Mouse (Mus musculus): ENCODE results near the gene Fgfrl1. TPM values are rescaled to one million over a fixed set of nuclear protein-coding genes. Genes with fewer than 3 reads are reported as not detected.
A peak's percentile ranks its signal among the peaks of the same experiment; 100 is the strongest.

The Fgfrl1 gene
- 65.1 and 74.8 TPM in 2 replicates for polyA plus RNA-seq (2012; rRNA removed)

DNA sequence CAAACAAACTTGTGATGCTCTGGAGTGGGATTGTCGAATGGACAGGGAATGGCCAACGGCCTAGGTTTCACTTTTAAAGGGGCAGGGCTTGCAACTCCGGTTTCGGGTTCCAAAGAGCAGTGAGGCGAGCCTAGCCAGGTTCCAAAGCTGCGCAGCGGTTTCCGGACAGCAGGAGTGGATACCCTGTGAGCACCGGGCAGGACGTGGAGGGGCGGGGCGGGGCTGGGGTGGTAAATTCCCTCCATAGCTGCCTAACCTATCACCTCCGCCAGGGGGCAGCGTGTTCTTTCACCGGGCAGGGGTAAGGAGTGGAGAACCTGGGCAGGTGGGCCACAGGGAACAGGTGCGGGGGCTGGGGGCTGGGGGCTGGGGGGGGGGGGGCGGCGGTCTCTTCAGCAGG, at the start of gene Fgfrl1:
Gene Fgfrl1 (plus strand): TSS at position 112 of the 400 bp plus-strand sequence.
- WGBS: 2% methylated on average over 17 of the region's 18 CpGs
- no peak within 1 kb of the TSS for H3K27ac ChIP-seq (ENCODE audit: insufficient read depth, low read depth, low read length)
- peaks cover 3% of the 10 kb centered on the region; the same call in 1 of the 2 replicates for H3K4me1 ChIP-seq (ENCODE audit: control insufficient read depth, insufficient read depth, low read length)
- TF ChIP-seq POLR2A (IDR thresholded peaks at IDR 0.05; ENCODE audit: low read depth, low read length) (no peak), CTCF (conservative IDR thresholded peaks at IDR 0.05; ENCODE audit: insufficient read depth, insufficient read length, low read depth, low read length) (peak; percentile 54)
- H3K4me3 ChIP-seq (ENCODE audit: insufficient read depth, low read depth, low read length): peak within 1 kb of the TSS; percentile 55
- DNase-seq: peak; percentile 83
- no peaks in the 10 kb centered on the region for H3K27me3 ChIP-seq (replicated peaks; ENCODE audit: control insufficient read depth, insufficient read depth, low read length)
- no peaks in the 10 kb centered on the region for H3K36me3 ChIP-seq (ENCODE audit: control insufficient read depth, insufficient read depth, low read length)

DNA sequence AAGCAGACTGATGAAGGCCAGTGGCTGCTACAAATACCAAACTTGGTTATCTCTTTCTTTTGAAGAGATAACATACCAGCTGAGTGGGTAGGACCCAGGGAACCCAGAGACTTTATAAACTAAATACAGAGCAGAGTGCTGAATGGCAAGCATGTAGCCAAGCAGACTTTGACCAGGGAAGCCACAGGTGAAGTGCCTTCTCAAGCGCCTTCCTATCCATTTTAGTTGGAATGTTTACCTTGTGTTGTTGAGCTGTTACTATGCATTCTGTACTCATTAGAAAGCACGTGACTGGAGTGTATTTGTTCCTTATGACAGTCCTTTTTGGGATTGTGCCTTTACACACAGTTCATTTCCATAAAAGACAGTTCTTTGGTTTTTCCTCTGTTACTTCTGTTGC, 48.5 kb upstream of the Fgfrl1 start:
- Histone ChIP-seq H3K27ac (ENCODE audit: insufficient read depth, low read depth, low read length) (no peak overlapping the region), H3K4me1 (ENCODE audit: control insufficient read depth, insufficient read depth, low read length) (no peaks in the 10 kb centered on the region), H3K4me3 (ENCODE audit: insufficient read depth, low read depth, low read length) (no peak overlapping the region), H3K27me3 (replicated peaks; ENCODE audit: control insufficient read depth, insufficient read depth, low read length) (no peaks in the 10 kb centered on the region), H3K36me3 (ENCODE audit: control insufficient read depth, insufficient read depth, low read length) (peaks cover 2% of the 10 kb centered on the region; the same call in 1 of the 2 replicates)
- no peak for TF ChIP-seq POLR2A (IDR thresholded peaks at IDR 0.05; ENCODE audit: low read depth, low read length)
- TF ChIP-seq CTCF (conservative IDR thresholded peaks at IDR 0.05; ENCODE audit: insufficient read depth, insufficient read length, low read depth, low read length): no peak
- DNase-seq: no peak
- WGBS: 65% methylated on average over 2 of the region's 2 CpGs

GRCm38 (mm10) chr5:108645651-108646342, 46.4 kb upstream of the Fgfrl1 start:
- WGBS: 84% methylated on average over 9 of the region's 9 CpGs
- no peaks in the 10 kb centered on the region for H3K4me1 ChIP-seq (ENCODE audit: control insufficient read depth, insufficient read depth, low read length)
- H3K4me3 ChIP-seq (ENCODE audit: insufficient read depth, low read depth, low read length): no peak overlapping the region
- TF ChIP-seq POLR2A (IDR thresholded peaks at IDR 0.05; ENCODE audit: low read depth, low read length): no peak
- TF ChIP-seq CTCF (conservative IDR thresholded peaks at IDR 0.05; ENCODE audit: insufficient read depth, insufficient read length, low read depth, low read length): peak; percentile 49
- no peaks in the 10 kb centered on the region for H3K27me3 ChIP-seq (replicated peaks; ENCODE audit: control insufficient read depth, insufficient read depth, low read length)
- no peak overlapping the region for H3K27ac ChIP-seq (ENCODE audit: insufficient read depth, low read depth, low read length)
- H3K36me3 ChIP-seq (ENCODE audit: control insufficient read depth, insufficient read depth, low read length): no peaks in the 10 kb centered on the region
- DNase-seq: no peak

- Histone ChIP-seq H3K27me3 (replicated peaks; ENCODE audit: control insufficient read depth, insufficient read depth, low read length) (no peaks in the 10 kb centered on the region), H3K36me3 (ENCODE audit: control insufficient read depth, insufficient read depth, low read length) (no peaks in the 10 kb centered on the region), H3K27ac (ENCODE audit: insufficient read depth, low read depth, low read length) (no peak overlapping the region), H3K4me3 (ENCODE audit: insufficient read depth, low read depth, low read length) (no peak overlapping the region), H3K4me1 (ENCODE audit: control insufficient read depth, insufficient read depth, low read length) (no peaks in the 10 kb centered on the region)
- TF ChIP-seq CTCF (conservative IDR thresholded peaks at IDR 0.05; ENCODE audit: insufficient read depth, insufficient read length, low read depth, low read length) (no peak), POLR2A (IDR thresholded peaks at IDR 0.05; ENCODE audit: low read depth, low read length) (no peak)
- DNase-seq: peak; percentile 49
- 46% methylated on average over 3 of the region's 3 CpGs for WGBS
These were observed 45.9 kb upstream of the Fgfrl1 start for GRCm38 (mm10) chr5:108646343-108646660.

DNA sequence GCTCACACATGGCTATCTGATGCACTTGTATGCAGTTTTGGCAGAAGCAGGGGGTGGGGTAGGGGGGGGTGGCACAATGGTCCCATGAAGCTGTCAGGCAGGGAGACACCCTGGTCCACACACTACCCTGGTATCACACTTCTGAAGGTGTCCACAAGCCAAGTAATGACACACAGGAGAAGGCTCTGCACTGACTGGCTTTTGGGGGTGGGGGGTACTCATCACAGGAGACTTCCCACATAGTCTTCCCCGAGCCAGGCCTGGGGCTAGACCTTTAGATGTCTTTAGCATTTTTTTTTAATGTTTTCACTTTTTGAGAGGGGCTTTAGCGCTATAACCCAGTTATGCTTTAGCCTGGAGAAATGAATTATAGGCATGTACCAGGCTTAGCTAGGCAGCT, 44.9 kb upstream of the Fgfrl1 start:
- DNase-seq: no peak
- no peaks in the 10 kb centered on the region for H3K27me3 ChIP-seq (replicated peaks; ENCODE audit: control insufficient read depth, insufficient read depth, low read length)
- no peak overlapping the region for H3K4me3 ChIP-seq (ENCODE audit: insufficient read depth, low read depth, low read length)
- 89% methylated on average over 2 of the region's 2 CpGs for WGBS
- no peaks in the 10 kb centered on the region for H3K4me1 ChIP-seq (ENCODE audit: control insufficient read depth, insufficient read depth, low read length)
- H3K27ac ChIP-seq (ENCODE audit: insufficient read depth, low read depth, low read length): no peak overlapping the region
- H3K36me3 ChIP-seq (ENCODE audit: control insufficient read depth, insufficient read depth, low read length): no peaks in the 10 kb centered on the region
- no peak for TF ChIP-seq POLR2A (IDR thresholded peaks at IDR 0.05; ENCODE audit: low read depth, low read length)
- TF ChIP-seq CTCF (conservative IDR thresholded peaks at IDR 0.05; ENCODE audit: insufficient read depth, insufficient read length, low read depth, low read length): no peak

DNA sequence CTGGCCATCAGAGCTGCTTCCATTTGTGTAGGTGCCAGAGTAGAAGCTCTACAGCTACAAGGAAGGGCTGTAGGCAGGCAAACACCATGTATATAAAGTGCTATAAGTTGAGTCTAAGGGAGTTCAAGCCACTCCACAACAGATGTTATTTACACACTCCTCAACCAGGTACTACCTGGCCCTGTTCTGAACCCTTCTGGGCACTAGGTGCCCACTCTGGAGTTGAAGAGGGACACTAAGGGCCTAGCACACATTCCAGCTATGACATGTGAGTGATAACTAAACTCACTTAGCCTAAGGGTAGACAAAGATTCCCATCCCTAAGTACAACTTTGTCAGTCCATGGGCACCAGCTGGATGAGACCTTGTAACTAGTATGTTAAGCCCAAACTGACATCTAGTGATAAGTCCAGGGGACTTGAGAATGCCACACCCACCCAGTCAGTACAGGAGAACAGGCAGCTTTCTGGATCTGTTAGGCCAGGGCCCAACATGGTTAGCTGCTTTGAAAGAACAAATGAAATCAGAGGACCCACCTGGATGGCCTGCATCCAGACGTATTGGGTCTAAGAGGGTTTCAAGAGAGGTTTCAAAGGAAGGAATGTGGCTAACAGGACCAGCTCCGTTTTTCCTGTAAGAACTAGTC, 44.2 kb upstream of the Fgfrl1 start:
- Histone ChIP-seq H3K4me1 (ENCODE audit: control insufficient read depth, insufficient read depth, low read length) (no peaks in the 10 kb centered on the region), H3K27me3 (replicated peaks; ENCODE audit: control insufficient read depth, insufficient read depth, low read length) (no peaks in the 10 kb centered on the region), H3K4me3 (ENCODE audit: insufficient read depth, low read depth, low read length) (no peak overlapping the region), H3K27ac (ENCODE audit: insufficient read depth, low read depth, low read length) (no peak overlapping the region), H3K36me3 (ENCODE audit: control insufficient read depth, insufficient read depth, low read length) (no peaks in the 10 kb centered on the region)
- DNase-seq: no peak
- WGBS: 80% methylated on average over 2 of the region's 2 CpGs
- TF ChIP-seq POLR2A (IDR thresholded peaks at IDR 0.05; ENCODE audit: low read depth, low read length) (no peak), CTCF (conservative IDR thresholded peaks at IDR 0.05; ENCODE audit: insufficient read depth, insufficient read length, low read depth, low read length) (no peak)

GRCm38 (mm10) chr5:108648937-108649576, 43.1 kb upstream of the Fgfrl1 start:
- WGBS: 92% methylated on average over 11 of the region's 11 CpGs
- Histone ChIP-seq H3K27ac (ENCODE audit: insufficient read depth, low read depth, low read length) (no peak overlapping the region), H3K36me3 (ENCODE audit: control insufficient read depth, insufficient read depth, low read length) (peaks cover 1% of the 10 kb centered on the region), H3K4me1 (ENCODE audit: control insufficient read depth, insufficient read depth, low read length) (no peaks in the 10 kb centered on the region), H3K27me3 (replicated peaks; ENCODE audit: control insufficient read depth, insufficient read depth, low read length) (no peaks in the 10 kb centered on the region), H3K4me3 (ENCODE audit: insufficient read depth, low read depth, low read length) (no peak overlapping the region)
- TF ChIP-seq POLR2A (IDR thresholded peaks at IDR 0.05; ENCODE audit: low read depth, low read length) (no peak), CTCF (conservative IDR thresholded peaks at IDR 0.05; ENCODE audit: insufficient read depth, insufficient read length, low read depth, low read length) (no peak)
- no peak for DNase-seq
